Mouse (Mus musculus): ENCODE data around the gene Gimap1.
A peak's percentile ranks its signal among the peaks of the same experiment; 100 is the strongest.

- TF ChIP-seq CTCF (IDR thresholded peaks at IDR 0.05; ENCODE audit: insufficient read depth, low read depth, low read length): no peak
- 0 out of 2 replicates have a peak, but pooled peaks have one; percentile 15 for TF ChIP-seq POLR2A (IDR thresholded peaks at IDR 0.05; ENCODE audit: insufficient read depth, low read depth, low read length)
These were observed 3.8 kb downstream of the Gimap1 start for GRCm38 (mm10) chr6:48742422-48743351.

All from olfactory bulb, adult 2 months (tissue).